Mouse (Mus musculus) CH12.LX (cell line): ENCODE results near the gene Hhipl1.

Source experiments
- NRF1 ChIP-seq: IDR thresholded peaks from 2 replicates; pipeline ENCODE4 v1.6.1; 2014; ENCODE audit warnings: low read depth, mild to moderate bottlenecking, inconsistent platforms, low read length, improper control_type of control experiment, moderate library complexity
- POLR2A ChIP-seq: IDR thresholded peaks from 2 replicates; pipeline ENCODE4 v1.6.1; 2011; ENCODE audit warnings: low read depth, mild to moderate bottlenecking, improper control_type of control experiment, low read length
- TCF12 ChIP-seq: IDR thresholded peaks from 2 replicates; pipeline ENCODE4 v1.6.1; 2014; ENCODE audit warnings: low read depth, mild to moderate bottlenecking, inconsistent platforms, low read length, improper control_type of control experiment

DNA sequence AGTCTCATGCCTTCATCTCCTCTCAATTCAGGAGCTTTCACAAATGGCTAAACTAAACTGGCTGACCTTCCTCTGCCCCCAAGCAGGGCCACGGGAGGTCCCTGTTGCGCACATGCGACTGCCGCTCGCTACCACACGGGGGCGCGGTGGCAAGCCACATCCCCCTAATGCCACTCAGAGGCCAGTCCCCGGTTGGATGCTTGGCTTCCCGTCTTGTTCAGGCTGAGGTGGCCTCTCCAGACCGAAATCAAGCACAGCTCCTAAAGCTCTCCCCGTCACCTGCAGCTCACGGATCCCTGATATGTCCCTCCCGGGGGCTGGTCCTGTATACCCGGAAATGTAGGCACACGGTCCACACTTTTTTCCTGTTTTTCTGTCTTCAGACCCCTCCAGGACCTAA lies 27.0 kb downstream of the Hhipl1 start:
- no peak for TF ChIP-seq NRF1
- TF ChIP-seq POLR2A: no peak
- TF ChIP-seq TCF12: no peak
